Mouse (Mus musculus) lung, postnatal 0 days (tissue): Measurements from ENCODE around the gene Cog5. TPM values are rescaled to one million over a fixed set of nuclear protein-coding genes. Genes with fewer than 3 reads are reported as not detected.

Experiments used
- ATAC-seq: fragments of 200-750 bp; cut with Nextera tagmentation; 2 replicates; pipeline ENCODE4 v1.8.0; 2017; ENCODE audit warnings: moderate library complexity
- DNase-seq: peaks from one replicate; pipeline ENCODE4 v3.0.0-alpha.2; 2016; ENCODE audit warnings: low spot score
- H3K27ac ChIP-seq: fragments of 300-500 bp; sonication (generic); 2 replicates; pipeline ENCODE4 v1.5.1; 2014; ENCODE audit warnings: antibody characterized with exemption, mild to moderate bottlenecking, low read length, mixed read lengths
- H3K27me3 ChIP-seq: fragments of 300-500 bp; sonication (generic); replicated peaks from 2 replicates; pipeline ENCODE4 v1.6.1; 2014; ENCODE audit warnings: low read length, mixed read lengths; ENCODE audit not compliant: insufficient read depth
- H3K36me3 ChIP-seq: fragments of 300-500 bp; sonication (generic); 2 replicates; pipeline ENCODE4 v1.6.1; 2014; ENCODE audit warnings: low read length, mixed read lengths; ENCODE audit not compliant: insufficient read depth
- H3K4me1 ChIP-seq: fragments of 300-500 bp; sonication (generic); 2 replicates; pipeline ENCODE4 v1.6.1; 2014; ENCODE audit warnings: antibody characterized with exemption, low read depth, low read length, mixed read lengths; ENCODE audit not compliant: insufficient read depth
- H3K4me2 ChIP-seq: fragments of 300-500 bp; sonication (generic); replicated peaks from 2 replicates; pipeline ENCODE4 v1.6.1; 2014; ENCODE audit warnings: low read depth, mild to moderate bottlenecking, low read length, moderate library complexity, mixed read lengths
- H3K4me3 ChIP-seq: fragments of 300-500 bp; sonication (generic); 2 replicates; pipeline ENCODE4 v1.5.1; 2014; ENCODE audit warnings: low read depth, low read length
- H3K9ac ChIP-seq: fragments of 300-500 bp; sonication (generic); replicated peaks from 2 replicates; pipeline ENCODE4 v1.6.1; 2014; ENCODE audit warnings: low read depth, mild to moderate bottlenecking
- H3K9me3 ChIP-seq: fragments of 300-500 bp; sonication (generic); 2 replicates; pipeline ENCODE4 v1.6.1; 2016; ENCODE audit warnings: low read length, mixed read lengths
- CTCF ChIP-seq: IDR thresholded peaks from 2 replicates; pipeline ENCODE4 v1.5.1; 2016; ENCODE audit warnings: antibody characterized with exemption, mild to moderate bottlenecking
- EP300 ChIP-seq: IDR thresholded peaks from 2 replicates; pipeline ENCODE4 v1.6.1; 2016; ENCODE audit warnings: antibody characterized with exemption, mild to moderate bottlenecking, control low read depth
- WGBS: fragments of 180-500 bp; shearing (Covaris S2); extraction: QIAGEN DNeasy Blood & Tissue Kit; methylation state at CpG from one replicate; pipeline ENCODE4 v1.1.7; 2014; 5-methylcytosine and 5-hydroxymethylcytosine counted together
- polyA plus RNA-seq: library from polyadenylated mRNA; unstranded; fragments of >200 nt; fragmentation: Nextera tagmentation; extraction: Ambion mirVana; gene quantifications from 2 replicates; pipeline ENCODE4 v1.2.1, GENCODE M21; 2015

Cog5 gene
- polyA plus RNA-seq, 1 experiment from 2014 or later, result 17.0 TPM

GRCm38 (mm10) chr12:31897456-31897855 lies 242.8 kb downstream of the Cog5 start:
- Histone ChIP-seq H3K27me3 (no peaks in the 10 kb centered on the region), H3K4me2 (no peak overlapping the region), H3K4me1 (no peaks in the 10 kb centered on the region), H3K4me3 (no peak overlapping the region), H3K9me3 (no peaks in the 10 kb centered on the region), H3K36me3 (no peaks in the 10 kb centered on the region), H3K27ac (no peak overlapping the region), H3K9ac (no peak overlapping the region)
- WGBS, result 68% methylated on average over 7 of the region's 7 CpGs
- no peak for ATAC-seq
- TF ChIP-seq EP300 (no peak), CTCF (no peak)
- no peak for DNase-seq

GRCm38 (mm10) chr12:31900391-31900914 lies 245.8 kb downstream of the Cog5 start:
- H3K9ac ChIP-seq, result no peak overlapping the region
- H3K27me3 ChIP-seq, result no peaks in the 10 kb centered on the region
- no peaks in the 10 kb centered on the region for H3K36me3 ChIP-seq
- H3K4me2 ChIP-seq, result no peak overlapping the region
- H3K4me1 ChIP-seq, result no peaks in the 10 kb centered on the region
- H3K4me3 ChIP-seq, result no peak overlapping the region
- WGBS, result 74% methylated on average over 4 of the region's 4 CpGs
- no peak overlapping the region for H3K27ac ChIP-seq
- no peak for DNase-seq
- H3K9me3 ChIP-seq, result no peaks in the 10 kb centered on the region
- no peak for ATAC-seq
- TF ChIP-seq CTCF (no peak), EP300 (no peak)

GRCm38 (mm10) chr12:31905696-31906551 lies 251.3 kb downstream of the Cog5 start:
- WGBS, result 63% methylated on average over 6 of the region's 6 CpGs
- H3K4me3 ChIP-seq, result no peak overlapping the region
- no peak overlapping the region for H3K27ac ChIP-seq
- no peaks in the 10 kb centered on the region for H3K4me1 ChIP-seq
- no peak for TF ChIP-seq EP300
- TF ChIP-seq CTCF, result no peak
- H3K4me2 ChIP-seq, result no peak overlapping the region
- DNase-seq (no peak), ATAC-seq (no peak)
- no peak overlapping the region for H3K9ac ChIP-seq
- no peaks in the 10 kb centered on the region for H3K9me3 ChIP-seq
- H3K36me3 ChIP-seq, result no peaks in the 10 kb centered on the region
- no peaks in the 10 kb centered on the region for H3K27me3 ChIP-seq

- 95% methylated on average over 2 of the region's 2 CpGs for WGBS
- no peaks in the 10 kb centered on the region for H3K9me3 ChIP-seq
- TF ChIP-seq EP300 (no peak), CTCF (no peak)
- H3K27ac ChIP-seq, result no peak overlapping the region
- no peaks in the 10 kb centered on the region for H3K36me3 ChIP-seq
- H3K27me3 ChIP-seq, result no peaks in the 10 kb centered on the region
- no peak overlapping the region for H3K4me2 ChIP-seq
- no peak overlapping the region for H3K9ac ChIP-seq
- DNase-seq, result no peak
- H3K4me1 ChIP-seq, result no peaks in the 10 kb centered on the region
- H3K4me3 ChIP-seq, result no peak overlapping the region
- ATAC-seq, result no peak
Measured at GRCm38 (mm10) chr12:31907436-31907835, 252.8 kb downstream of the Cog5 start.

- Histone ChIP-seq H3K4me1 (no peaks in the 10 kb centered on the region), H3K9me3 (no peaks in the 10 kb centered on the region), H3K27ac (no peak overlapping the region), H3K9ac (no peak overlapping the region), H3K36me3 (no peaks in the 10 kb centered on the region), H3K27me3 (no peaks in the 10 kb centered on the region), H3K4me2 (no peak overlapping the region), H3K4me3 (no peak overlapping the region)
- no peak for ATAC-seq
- 74% methylated on average over 6 of the region's 6 CpGs for WGBS
- no peak for DNase-seq
- no peak for TF ChIP-seq CTCF
- no peak for TF ChIP-seq EP300
Measured at GRCm38 (mm10) chr12:31912966-31913551, 258.4 kb downstream of the Cog5 start.

- ATAC-seq, result peak; percentile 60
- H3K4me1 ChIP-seq, result no peaks in the 10 kb centered on the region
- H3K4me3 ChIP-seq, result no peak overlapping the region
Measured at GRCm38 (mm10) chr12:31913614-31914013, 258.9 kb downstream of the Cog5 start.

More at GRCm38 (mm10) chr12:31913614-31914013, 258.9 kb downstream of the Cog5 start:
- no peaks in the 10 kb centered on the region for H3K27me3 ChIP-seq
- H3K9ac ChIP-seq, result no peak overlapping the region
- no peak overlapping the region for H3K27ac ChIP-seq
- H3K36me3 ChIP-seq, result no peaks in the 10 kb centered on the region
- H3K9me3 ChIP-seq, result no peaks in the 10 kb centered on the region
- no peak overlapping the region for H3K4me2 ChIP-seq
- TF ChIP-seq EP300 (no peak), CTCF (no peak)
- WGBS, result 42% methylated on average over 4 of the region's 4 CpGs
- DNase-seq, result no peak
